Mouse (Mus musculus) forebrain, postnatal 0 days (tissue): ENCODE measurements around the gene Ppp1r11. TPM values are rescaled to one million over a fixed set of nuclear protein-coding genes. Genes with fewer than 3 reads are reported as not detected.

Experiments used
- ATAC-seq: fragments of 200-750 bp; cut with Nextera tagmentation; 2 replicates; pipeline ENCODE4 v1.8.0; 2017; ENCODE audit warnings: mild to moderate bottlenecking, moderate library complexity
- DNase-seq: peaks from one replicate; pipeline ENCODE4 v3.0.0-alpha.2; 2015
- H3K27ac ChIP-seq: fragments of 300-500 bp; sonication (generic); 2 replicates; pipeline ENCODE4 v1.5.1; 2014; ENCODE audit warnings: low read depth, mild to moderate bottlenecking, antibody characterized with exemption, low read length, moderate library complexity, mixed read lengths
- H3K27me3 ChIP-seq: fragments of 300-500 bp; sonication (generic); 2 replicates; pipeline ENCODE4 v1.6.1; 2014; ENCODE audit warnings: mild to moderate bottlenecking, low read length, mixed read lengths; ENCODE audit not compliant: insufficient read depth
- H3K36me3 ChIP-seq: fragments of 300-500 bp; sonication (generic); 2 replicates; pipeline ENCODE4 v1.6.1; 2014; ENCODE audit warnings: mild to moderate bottlenecking, moderate library complexity; ENCODE audit not compliant: insufficient read depth
- H3K4me1 ChIP-seq: fragments of 300-500 bp; sonication (generic); 2 replicates; pipeline ENCODE4 v1.6.1; 2014; ENCODE audit warnings: antibody characterized with exemption; ENCODE audit not compliant: insufficient read depth
- H3K4me2 ChIP-seq: fragments of 300-500 bp; sonication (generic); 2 replicates; pipeline ENCODE4 v1.6.1; 2014; ENCODE audit warnings: low read depth, mild to moderate bottlenecking, moderate library complexity
- H3K4me3 ChIP-seq: fragments of 300-500 bp; sonication (generic); 2 replicates; pipeline ENCODE4 v1.5.1; 2014; ENCODE audit warnings: low read depth, low read length, mixed read lengths
- H3K9ac ChIP-seq: fragments of 300-500 bp; sonication (generic); 2 replicates; pipeline ENCODE4 v1.6.1; 2014; ENCODE audit warnings: mild to moderate bottlenecking
- H3K9me3 ChIP-seq: fragments of 300-500 bp; sonication (generic); 2 replicates; pipeline ENCODE4 v1.6.1; 2016; ENCODE audit warnings: low read length
- CTCF ChIP-seq: sonication (generic); IDR thresholded peaks from 2 replicates; pipeline ENCODE4 v1.5.1; 2016; ENCODE audit warnings: antibody characterized with exemption, control low read depth, low read depth
- WGBS: fragments of 180-500 bp; shearing (Covaris S2); extraction: QIAGEN DNeasy Blood & Tissue Kit; methylation state at CpG from one replicate; pipeline ENCODE4 v1.1.7; 2014; 5-methylcytosine and 5-hydroxymethylcytosine counted together
- polyA plus RNA-seq: library from polyadenylated mRNA; unstranded; fragments of >200 nt; fragmentation: Nextera tagmentation; extraction: Ambion mirVana; gene quantifications from 2 replicates; pipeline ENCODE4 v1.2.1, GENCODE M21; 2015
- total RNA-seq: library from RNA; depleted of rRNA; stranded (reverse); fragments of >200 nt; gene quantifications from 2 replicates; pipeline ENCODE4 v1.2.3, GENCODE M21; 2014

Gene Ppp1r11
- total and polyA plus RNA-seq, 2 experiments from 2014 or later = 72.3 to 157 TPM

DNA sequence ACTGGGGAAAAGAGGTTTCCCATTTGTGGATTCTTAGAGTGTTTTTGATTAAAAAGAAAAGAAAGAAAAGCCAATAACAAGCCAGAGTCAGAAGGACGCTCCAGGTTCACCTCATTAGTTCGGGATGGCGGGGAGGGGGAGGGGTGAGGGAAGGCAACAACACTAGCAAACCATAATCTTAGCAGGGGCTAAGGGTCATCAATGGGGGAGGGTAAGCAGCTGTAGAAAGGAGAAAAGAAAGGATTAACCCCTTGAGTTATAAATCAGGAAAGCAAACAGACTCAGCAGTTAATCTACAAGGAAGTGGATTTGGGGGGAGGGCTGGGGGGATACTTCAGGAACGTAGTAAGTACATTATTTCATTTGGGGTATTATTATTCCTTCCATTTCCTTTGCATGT is 30.3 kb upstream of the Ppp1r11 start:
- Histone ChIP-seq H3K9ac (no peak overlapping the region), H3K9me3 (no peaks in the 10 kb centered on the region), H3K27me3 (no peaks in the 10 kb centered on the region; the same call in 1 of the 2 replicates), H3K4me1 (no peaks in the 10 kb centered on the region), H3K27ac (no peak overlapping the region), H3K36me3 (no peaks in the 10 kb centered on the region), H3K4me2 (no peak overlapping the region), H3K4me3 (no peak overlapping the region)
- ATAC-seq (no peak), DNase-seq (no peak)
- WGBS = 6% methylated on average over 4 of the region's 4 CpGs
- no peak for TF ChIP-seq CTCF

- Histone ChIP-seq H3K27me3 (no peaks in the 10 kb centered on the region; the same call in 1 of the 2 replicates), H3K4me3 (no peak within 1 kb of the TSS), H3K36me3 (no peaks in the 10 kb centered on the region), H3K9ac (no peak within 1 kb of the TSS), H3K27ac (no peak within 1 kb of the TSS), H3K9me3 (no peaks in the 10 kb centered on the region), H3K4me2 (no peak within 1 kb of the TSS), H3K4me1 (no peaks in the 10 kb centered on the region)
- DNase-seq (no peak), ATAC-seq (no peak)
- no peak for TF ChIP-seq CTCF
- WGBS = 11% methylated on average over 18 of the region's 18 CpGs
These were observed 29.8 kb upstream of the Ppp1r11 start, which contains the start of gene 2410137M14Rik for GRCm38 (mm10) chr17:36981221-36981813. TSS of gene 2410137M14Rik (minus strand) at chr17:36981237.

DNA sequence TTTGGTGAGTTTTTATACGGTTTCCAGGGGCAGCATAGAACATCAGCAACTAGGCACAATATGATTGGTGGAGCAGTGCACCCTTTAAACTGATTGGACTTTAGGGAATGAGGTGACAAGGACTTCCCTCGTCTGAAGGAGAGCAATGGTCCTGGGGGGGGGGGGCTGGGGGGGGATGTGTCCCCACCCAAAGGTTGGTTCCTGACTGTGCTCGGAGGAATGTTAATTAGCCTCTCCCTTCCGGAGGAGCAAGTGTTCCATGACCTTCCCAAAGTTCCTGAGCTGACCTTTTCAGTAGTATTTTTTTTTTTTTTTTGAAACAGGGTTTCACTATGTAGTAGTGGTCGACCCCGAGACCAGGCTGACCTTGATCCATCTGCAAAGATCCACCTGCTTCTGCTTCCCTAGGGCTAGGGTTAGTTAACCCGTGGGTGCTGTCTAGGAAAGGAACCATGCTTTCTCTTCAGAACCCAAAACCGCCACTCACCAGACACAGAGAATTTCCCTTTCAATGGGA is 21.8 kb upstream of the Ppp1r11 start:
- Histone ChIP-seq H3K4me2 (no peak overlapping the region), H3K4me3 (no peak overlapping the region), H3K4me1 (no peaks in the 10 kb centered on the region), H3K27ac (no peak overlapping the region), H3K9me3 (no peaks in the 10 kb centered on the region), H3K36me3 (no peaks in the 10 kb centered on the region), H3K9ac (no peak overlapping the region), H3K27me3 (no peaks in the 10 kb centered on the region)
- no peak for DNase-seq
- WGBS = 73% methylated on average over 8 of the region's 8 CpGs
- no peak for ATAC-seq
- TF ChIP-seq CTCF = no peak

GRCm38 (mm10) chr17:36972791-36973190 is 21.2 kb upstream of the Ppp1r11 start:
- no peaks in the 10 kb centered on the region for H3K27me3 ChIP-seq
- no peaks in the 10 kb centered on the region for H3K4me1 ChIP-seq
- ATAC-seq (no peak), DNase-seq (no peak)
- no peaks in the 10 kb centered on the region for H3K9me3 ChIP-seq
- H3K4me3 ChIP-seq = no peak overlapping the region
- H3K27ac ChIP-seq = no peak overlapping the region
- TF ChIP-seq CTCF = no peak
- H3K4me2 ChIP-seq = no peak overlapping the region
- no peaks in the 10 kb centered on the region for H3K36me3 ChIP-seq
- 82% methylated on average over 3 of the region's 3 CpGs for WGBS
- no peak overlapping the region for H3K9ac ChIP-seq

GRCm38 (mm10) chr17:36971172-36971850 is 19.8 kb upstream of the Ppp1r11 start:
- ATAC-seq = no peak
- no peak for TF ChIP-seq CTCF
- Histone ChIP-seq H3K27ac (no peak overlapping the region), H3K9ac (no peak overlapping the region), H3K4me2 (no peak overlapping the region), H3K4me1 (no peaks in the 10 kb centered on the region), H3K27me3 (no peaks in the 10 kb centered on the region), H3K36me3 (no peaks in the 10 kb centered on the region), H3K9me3 (no peaks in the 10 kb centered on the region), H3K4me3 (no peak overlapping the region)
- DNase-seq = no peak
- WGBS = 87% methylated on average over 6 of the region's 6 CpGs

- H3K9ac ChIP-seq = no peak overlapping the region
- no peak for TF ChIP-seq CTCF
- WGBS = 88% methylated on average over 14 of the region's 14 CpGs
- no peaks in the 10 kb centered on the region for H3K4me1 ChIP-seq
- no peak overlapping the region for H3K4me2 ChIP-seq
- ATAC-seq (no peak), DNase-seq (no peak)
- no peaks in the 10 kb centered on the region for H3K9me3 ChIP-seq
- no peak overlapping the region for H3K4me3 ChIP-seq
- H3K27ac ChIP-seq = no peak overlapping the region
- H3K27me3 ChIP-seq = no peaks in the 10 kb centered on the region
- no peaks in the 10 kb centered on the region for H3K36me3 ChIP-seq
These were observed 18.9 kb upstream of the Ppp1r11 start for GRCm38 (mm10) chr17:36970316-36970890.

- no peak overlapping the region for H3K4me3 ChIP-seq
- no peak overlapping the region for H3K9ac ChIP-seq
- DNase-seq = no peak
- 82% methylated on average over 1 of the region's 1 CpGs for WGBS
- no peaks in the 10 kb centered on the region for H3K9me3 ChIP-seq
- no peaks in the 10 kb centered on the region for H3K27me3 ChIP-seq
- no peaks in the 10 kb centered on the region for H3K36me3 ChIP-seq
- no peak for ATAC-seq
- H3K4me1 ChIP-seq = no peaks in the 10 kb centered on the region
- H3K4me2 ChIP-seq = no peak overlapping the region
- no peak for TF ChIP-seq CTCF
- H3K27ac ChIP-seq = no peak overlapping the region
These were observed 15.3 kb upstream of the Ppp1r11 start for GRCm38 (mm10) chr17:36966875-36967274.
